Mouse (Mus musculus) intestine, postnatal 0 days (tissue): ENCODE data around the gene Ostm1. TPM values are rescaled to one million over a fixed set of nuclear protein-coding genes. Genes with fewer than 3 reads are reported as not detected.

Experiments
- ATAC-seq: fragments of 200-750 bp; cut with Nextera tagmentation; 2 replicates; pipeline ENCODE4 v1.8.0; 2017; ENCODE audit warnings: mild to moderate bottlenecking, moderate TSS enrichment, moderate library complexity
- H3K27ac ChIP-seq: fragments of 300-500 bp; sonication (generic); 2 replicates; pipeline ENCODE4 v1.5.1; 2014; ENCODE audit warnings: mild to moderate bottlenecking, low read depth, low read length, moderate library complexity
- H3K27me3 ChIP-seq: fragments of 300-500 bp; sonication (generic); replicated peaks from 2 replicates; pipeline ENCODE4 v1.6.1; 2014; ENCODE audit warnings: low read length, mixed read lengths; ENCODE audit not compliant: control insufficient read depth, insufficient read depth
- H3K36me3 ChIP-seq: fragments of 300-500 bp; sonication (generic); 2 replicates; pipeline ENCODE4 v1.6.1; 2014; ENCODE audit warnings: mild to moderate bottlenecking, moderate library complexity; ENCODE audit not compliant: control insufficient read depth, insufficient read depth
- H3K4me1 ChIP-seq: fragments of 300-500 bp; sonication (generic); replicated peaks from 2 replicates; pipeline ENCODE4 v1.6.1; 2014; ENCODE audit warnings: antibody characterized with exemption, low read length, mixed read lengths; ENCODE audit not compliant: control insufficient read depth, insufficient read depth
- H3K4me2 ChIP-seq: fragments of 300-500 bp; sonication (generic); replicated peaks from 2 replicates; pipeline ENCODE4 v1.6.1; 2014; ENCODE audit warnings: low read depth, mild to moderate bottlenecking, moderate library complexity
- H3K4me3 ChIP-seq: fragments of 300-500 bp; sonication (generic); 2 replicates; pipeline ENCODE4 v1.5.1; 2014; ENCODE audit warnings: low read depth, low read length
- H3K9ac ChIP-seq: fragments of 300-500 bp; sonication (generic); 2 replicates; pipeline ENCODE4 v1.6.1; 2014; ENCODE audit warnings: mild to moderate bottlenecking, low read depth, low read length
- H3K9me3 ChIP-seq: fragments of 300-500 bp; sonication (generic); 2 replicates; pipeline ENCODE4 v1.6.1; 2016; ENCODE audit warnings: mixed run types; ENCODE audit not compliant: control insufficient read depth
- CTCF ChIP-seq: sonication (generic); IDR thresholded peaks from 2 replicates; pipeline ENCODE4 v1.5.1; 2016; ENCODE audit warnings: low read depth, mild to moderate bottlenecking, control low read depth, antibody characterized with exemption, moderate library complexity
- WGBS: fragments of 180-500 bp; shearing (Covaris S2); extraction: QIAGEN DNeasy Blood & Tissue Kit; methylation state at CpG from one replicate; pipeline ENCODE4 v1.1.7; 2014; 5-methylcytosine and 5-hydroxymethylcytosine counted together
- polyA plus RNA-seq: library from polyadenylated mRNA; unstranded; fragments of >200 nt; fragmentation: Nextera tagmentation; extraction: Ambion mirVana; gene quantifications from 2 replicates; pipeline ENCODE4 v1.2.1, GENCODE M21; 2015

Gene Ostm1
- polyA plus RNA-seq, 1 experiment from 2014 or later = 25.4 TPM

- no peak for TF ChIP-seq CTCF
- no peak for ATAC-seq
- WGBS = 71% methylated on average over 2 of the region's 2 CpGs
- no peak overlapping the region for H3K9ac ChIP-seq
- no peak overlapping the region for H3K4me3 ChIP-seq
- no peak overlapping the region for H3K27ac ChIP-seq
- no peaks in the 10 kb centered on the region for H3K27me3 ChIP-seq
- no peaks in the 10 kb centered on the region for H3K4me1 ChIP-seq
- peaks cover 12% of the 10 kb centered on the region; the same call in 1 of the 2 replicates for H3K36me3 ChIP-seq
- H3K4me2 ChIP-seq = no peak overlapping the region
- no peaks in the 10 kb centered on the region for H3K9me3 ChIP-seq
Measured at GRCm38 (mm10) chr10:42692095-42692494, 108.5 kb downstream of the Ostm1 start.

- Histone ChIP-seq H3K36me3 (peaks cover 12% of the 10 kb centered on the region; the same call in 1 of the 2 replicates), H3K9me3 (no peaks in the 10 kb centered on the region), H3K4me1 (no peaks in the 10 kb centered on the region), H3K4me2 (no peak overlapping the region), H3K4me3 (no peak overlapping the region), H3K27ac (no peak overlapping the region), H3K27me3 (no peaks in the 10 kb centered on the region), H3K9ac (no peak overlapping the region)
- TF ChIP-seq CTCF = no peak
- ATAC-seq = no peak
Measured at GRCm38 (mm10) chr10:42692794-42693193, 109.2 kb downstream of the Ostm1 start.

- no peak overlapping the region for H3K9ac ChIP-seq
- peaks cover 12% of the 10 kb centered on the region; the same call in 1 of the 2 replicates for H3K36me3 ChIP-seq
- 78% methylated on average over 2 of the region's 2 CpGs for WGBS
- no peak overlapping the region for H3K27ac ChIP-seq
- no peaks in the 10 kb centered on the region for H3K9me3 ChIP-seq
- no peak for ATAC-seq
- H3K4me2 ChIP-seq = no peak overlapping the region
- H3K27me3 ChIP-seq = no peaks in the 10 kb centered on the region
- H3K4me1 ChIP-seq = no peaks in the 10 kb centered on the region
- H3K4me3 ChIP-seq = no peak overlapping the region
- peak; percentile 64 for TF ChIP-seq CTCF
Measured at GRCm38 (mm10) chr10:42693482-42693881, 109.9 kb downstream of the Ostm1 start.

- Histone ChIP-seq H3K27ac (no peak overlapping the region), H3K36me3 (peaks cover 17% of the 10 kb centered on the region), H3K9ac (no peak overlapping the region), H3K4me2 (no peak overlapping the region), H3K27me3 (no peaks in the 10 kb centered on the region), H3K9me3 (no peaks in the 10 kb centered on the region), H3K4me1 (no peaks in the 10 kb centered on the region), H3K4me3 (no peak overlapping the region)
- TF ChIP-seq CTCF = no peak
- ATAC-seq = no peak
- WGBS = 89% methylated on average over 13 of the region's 13 CpGs
Measured at GRCm38 (mm10) chr10:42696361-42696760, 112.7 kb downstream of the Ostm1 start.

GRCm38 (mm10) chr10:42697007-42697406 is 113.4 kb downstream of the Ostm1 start:
- H3K9me3 ChIP-seq = no peaks in the 10 kb centered on the region
- WGBS = 17% methylated on average over 8 of the region's 8 CpGs
- peak; percentile 96 for TF ChIP-seq CTCF
- H3K4me3 ChIP-seq = no peak overlapping the region
- ATAC-seq = no peak
- H3K4me2 ChIP-seq = no peak overlapping the region
- H3K9ac ChIP-seq = no peak overlapping the region
- no peaks in the 10 kb centered on the region for H3K27me3 ChIP-seq
- peak overlapping the region; percentile 60; the same call in 1 of the 2 replicates for H3K27ac ChIP-seq
- no peaks in the 10 kb centered on the region for H3K4me1 ChIP-seq
- peaks cover 17% of the 10 kb centered on the region for H3K36me3 ChIP-seq

- H3K27ac ChIP-seq = peak overlapping the region; percentile 50
- 43% methylated on average over 9 of the region's 9 CpGs for WGBS
- no peak for TF ChIP-seq CTCF
- peaks cover 21% of the 10 kb centered on the region for H3K36me3 ChIP-seq
- H3K4me1 ChIP-seq = no peaks in the 10 kb centered on the region
- no peaks in the 10 kb centered on the region for H3K9me3 ChIP-seq
- no peaks in the 10 kb centered on the region for H3K27me3 ChIP-seq
- no peak overlapping the region for H3K9ac ChIP-seq
- H3K4me2 ChIP-seq = no peak overlapping the region
- no peak overlapping the region for H3K4me3 ChIP-seq
- ATAC-seq = peak; percentile 70
Measured at GRCm38 (mm10) chr10:42698375-42698774, 114.8 kb downstream of the Ostm1 start.

- Histone ChIP-seq H3K4me1 (no peaks in the 10 kb centered on the region), H3K4me3 (no peak overlapping the region), H3K9me3 (no peaks in the 10 kb centered on the region; the same call in 1 of the 2 replicates), H3K9ac (no peak overlapping the region), H3K27ac (peak overlapping the region; percentile 50), H3K4me2 (no peak overlapping the region), H3K27me3 (no peaks in the 10 kb centered on the region), H3K36me3 (peaks cover 25% of the 10 kb centered on the region)
- peak; percentile 13; the same call in 1 of the 2 replicates for TF ChIP-seq CTCF
- WGBS = 41% methylated on average over 8 of the region's 8 CpGs
- ATAC-seq = peak; percentile 81
Measured at GRCm38 (mm10) chr10:42698994-42699393, 115.4 kb downstream of the Ostm1 start.
